Mouse (Mus musculus): ENCODE measurements at regions not wholly inside any gene's neighbourhood (a gene's known extent, or its start where the extent isn't known, plus 50 kb on each side); places are given as distances from the start of the nearest gene placed in this dataset.
"Not testable (repeated sequence)": the region's sequence is repeated elsewhere in the genome, so short reads cannot be mapped to it uniquely, and the experiment has no call there.

DNA sequence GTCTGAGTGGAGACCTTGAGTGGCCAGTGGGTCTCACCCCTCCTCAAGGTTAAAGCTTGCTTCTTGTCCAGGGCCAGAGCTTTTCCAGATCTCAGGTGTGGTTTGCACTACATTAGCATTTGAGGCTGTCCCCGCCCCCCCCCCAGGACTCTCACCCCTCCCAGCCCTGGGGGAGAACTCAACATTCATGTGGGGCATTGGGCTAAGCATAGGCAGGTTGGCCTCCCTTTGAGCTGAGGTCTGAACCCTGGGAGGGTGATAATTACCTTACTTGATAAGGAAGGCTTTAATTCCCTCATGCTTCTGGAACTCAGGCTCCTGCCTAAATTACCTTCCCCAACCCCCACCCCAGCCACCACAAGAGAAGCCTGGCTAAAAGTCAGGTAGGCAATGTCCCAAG lies 78.9 kb upstream of the Gm21863 start:
- DNase-seq (ENCODE audit: low spot score in 2 of 2) = not testable (repeated sequence)

DNA sequence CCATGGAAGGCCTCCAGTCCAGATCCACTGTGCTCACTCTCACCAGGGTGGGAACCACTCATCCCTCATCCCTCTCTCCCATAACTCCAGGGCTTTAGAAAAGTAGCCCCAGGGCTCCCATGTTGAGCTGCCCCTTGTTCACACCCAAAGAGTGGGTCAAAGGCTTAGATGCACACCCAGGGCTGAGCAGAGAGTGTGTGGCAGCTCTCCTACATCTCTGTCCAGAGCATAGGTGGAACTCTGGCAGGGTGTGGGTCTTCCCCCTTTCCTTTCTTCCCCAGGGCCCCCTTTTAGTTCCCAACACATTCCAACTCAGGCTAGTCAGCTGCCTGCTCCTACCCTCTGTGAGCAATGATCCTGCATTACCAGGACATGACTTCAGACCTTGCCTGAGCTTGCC lies 78.1 kb upstream of the Gm21863 start:
- no peak for DNase-seq (ENCODE audit: low spot score in 2 of 2)

DNA sequence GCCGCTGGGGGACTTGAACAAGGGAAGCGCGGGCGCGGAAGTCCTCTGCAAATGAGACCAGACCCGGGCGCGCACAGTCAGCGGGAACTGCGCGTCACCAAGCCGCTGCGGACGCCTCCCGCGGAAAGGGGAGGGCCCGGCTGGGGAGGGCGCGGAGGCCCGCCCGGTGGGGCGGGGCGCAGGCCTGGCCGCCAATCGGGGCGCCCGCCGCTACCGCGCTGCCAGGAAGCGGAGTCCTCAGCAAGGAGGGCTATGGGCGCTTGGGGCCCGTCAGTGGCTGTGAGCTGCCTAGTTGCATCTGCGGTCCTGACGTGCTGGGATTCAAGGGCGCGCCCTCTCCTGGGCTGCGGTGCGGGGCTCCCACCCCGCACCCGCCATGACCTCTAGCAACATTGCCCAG lies 71.9 kb upstream of the Gm21863 start:
- peak in 1 of 2 experiments; percentile 1 for DNase-seq (ENCODE audit: low spot score in 2 of 2)

All from urinary bladder, adult 18-20 months (tissue).